Mouse (Mus musculus) brain, embryonic 14.5 days (tissue): ENCODE results near the gene Creb3l4.

Source experiments
- CTCF ChIP-seq: fragments of 200-500 bp; IDR thresholded peaks from 2 replicates; pipeline ENCODE4 v1.5.1; 2012; ENCODE audit warnings: inconsistent platforms, mild to moderate bottlenecking, moderate library complexity, borderline replicate concordance; ENCODE audit not compliant: insufficient read depth, insufficient read length; ENCODE audit errors: extremely low read depth
- POLR2A ChIP-seq: fragments of 200-500 bp; IDR thresholded peaks from 2 replicates; pipeline ENCODE4 v1.6.1; 2012; ENCODE audit warnings: mild to moderate bottlenecking, inconsistent platforms, borderline replicate concordance; ENCODE audit not compliant: poor library complexity, insufficient read depth, insufficient read length, severe bottlenecking; ENCODE audit errors: extremely low read depth

GRCm38 (mm10) chr3:90231075-90231474 is 12.2 kb downstream of the Creb3l4 start:
- TF ChIP-seq CTCF, result no peak
- no peak for TF ChIP-seq POLR2A
